Mouse (Mus musculus): ENCODE data around the gene Serpina3k.
"Not testable (repeated sequence)": the region's sequence is repeated elsewhere in the genome, so short reads cannot be mapped to it uniquely, and the experiment has no call there.

GRCm38 (mm10) chr12:104351812-104352211 lies 13.5 kb downstream of the Serpina3k start:
- TF ChIP-seq CTCF (IDR thresholded peaks at IDR 0.05; ENCODE audit: low read depth): peak; percentile 38
- TF ChIP-seq EP300 (IDR thresholded peaks at IDR 0.05; ENCODE audit: low read depth): not testable (repeated sequence)

Data from heart, postnatal 0 days (tissue).